Mouse (Mus musculus): ENCODE results near the gene Smok3c. TPM values are rescaled to one million over a fixed set of nuclear protein-coding genes. Genes with fewer than 3 reads are reported as not detected.
"Not testable (repeated sequence)": the region's sequence is repeated elsewhere in the genome, so short reads cannot be mapped to it uniquely, and the experiment has no call there.

Gene Smok3c
- total RNA-seq (2014; rRNA removed) = not detected in 2 replicates
- not detected in 2 replicates for polyA plus RNA-seq (2012; rRNA removed)

- whole genome bisulfite sequencing = no CpG with 5 or more reads among the region's 5 CpGs
- H3K9ac ChIP-seq (ENCODE audit: low read depth, low read length); H3K27me3 ChIP-seq (ENCODE audit: control insufficient read depth, insufficient read depth, low read length); H3K36me3 ChIP-seq (ENCODE audit: control insufficient read depth, insufficient read depth, low read length); DNase-seq (ENCODE audit: extremely low read depth, low read depth, low spot score); H3K4me1 ChIP-seq (ENCODE audit: control insufficient read depth, insufficient read depth, low read length); H3K79me2 ChIP-seq (ENCODE audit: control insufficient read depth, insufficient read depth, low read length); H3K27ac ChIP-seq (replicated peaks; ENCODE audit: insufficient read depth, low read depth, low read length); H3K4me3 ChIP-seq (ENCODE audit: insufficient read depth, low read depth, low read length): not testable (repeated sequence)
These were observed at the start of gene Smok3c for GRCm38 (mm10) chr5:138052894-138053293. Smok3c (plus strand) TSS chr5:138053194.

- Histone ChIP-seq H3K36me3 (ENCODE audit: control insufficient read depth, insufficient read depth, low read length) (no peaks in the 10 kb centered on the region), H3K27ac (replicated peaks; ENCODE audit: insufficient read depth, low read depth, low read length) (peak overlapping the region; percentile 99), H3K4me1 (ENCODE audit: control insufficient read depth, insufficient read depth, low read length) (peaks cover 26% of the 10 kb centered on the region), H3K4me3 (ENCODE audit: insufficient read depth, low read depth, low read length) (no peak overlapping the region), H3K79me2 (ENCODE audit: control insufficient read depth, insufficient read depth, low read length) (no peaks in the 10 kb centered on the region), H3K27me3 (ENCODE audit: control insufficient read depth, insufficient read depth, low read length) (no peaks in the 10 kb centered on the region), H3K9ac (ENCODE audit: low read depth, low read length) (peak overlapping the region; percentile 68)
- peak; percentile 93 for DNase-seq (ENCODE audit: extremely low read depth, low read depth, low spot score)
- TF ChIP-seq CTCF (IDR thresholded peaks at IDR 0.05; ENCODE audit: low read depth, low read length) (no peak), POLR2A (IDR thresholded peaks at IDR 0.05; ENCODE audit: extremely low read depth, insufficient read depth, low read length) (no peak)
- 26% methylated on average over 5 of the region's 5 CpGs for WGBS
These were observed 43.6 kb upstream of the Smok3c start for GRCm38 (mm10) chr5:138009437-138009836.

- Histone ChIP-seq H3K27me3 (ENCODE audit: control insufficient read depth, insufficient read depth, low read length) (no peaks in the 10 kb centered on the region), H3K4me3 (ENCODE audit: insufficient read depth, low read depth, low read length) (no peak overlapping the region), H3K27ac (replicated peaks; ENCODE audit: insufficient read depth, low read depth, low read length) (peak overlapping the region; percentile 88), H3K9ac (ENCODE audit: low read depth, low read length) (peak overlapping the region; percentile 25), H3K79me2 (ENCODE audit: control insufficient read depth, insufficient read depth, low read length) (no peaks in the 10 kb centered on the region), H3K4me1 (ENCODE audit: control insufficient read depth, insufficient read depth, low read length) (peaks cover 25% of the 10 kb centered on the region), H3K36me3 (ENCODE audit: control insufficient read depth, insufficient read depth, low read length) (no peaks in the 10 kb centered on the region)
- 30% methylated on average over 5 of the region's 5 CpGs for WGBS
- DNase-seq (ENCODE audit: extremely low read depth, low read depth, low spot score) = peak; percentile 97
- TF ChIP-seq POLR2A (IDR thresholded peaks at IDR 0.05; ENCODE audit: extremely low read depth, insufficient read depth, low read length) (no peak), CTCF (IDR thresholded peaks at IDR 0.05; ENCODE audit: low read depth, low read length) (no peak)
These were observed 40.6 kb upstream of the Smok3c start for GRCm38 (mm10) chr5:138012382-138012781.

GRCm38 (mm10) chr5:138016530-138016929 is 36.5 kb upstream of the Smok3c start:
- Histone ChIP-seq H3K79me2 (ENCODE audit: control insufficient read depth, insufficient read depth, low read length) (no peaks in the 10 kb centered on the region), H3K4me1 (ENCODE audit: control insufficient read depth, insufficient read depth, low read length) (peaks cover 11% of the 10 kb centered on the region), H3K4me3 (ENCODE audit: insufficient read depth, low read depth, low read length) (no peak overlapping the region), H3K9ac (ENCODE audit: low read depth, low read length) (no peak overlapping the region), H3K36me3 (ENCODE audit: control insufficient read depth, insufficient read depth, low read length) (no peaks in the 10 kb centered on the region), H3K27me3 (ENCODE audit: control insufficient read depth, insufficient read depth, low read length) (no peaks in the 10 kb centered on the region), H3K27ac (replicated peaks; ENCODE audit: insufficient read depth, low read depth, low read length) (no peak overlapping the region)
- 93% methylated on average over 2 of the region's 2 CpGs for WGBS
- no peak for DNase-seq (ENCODE audit: extremely low read depth, low read depth, low spot score)
- TF ChIP-seq CTCF (IDR thresholded peaks at IDR 0.05; ENCODE audit: low read depth, low read length) = no peak
- TF ChIP-seq POLR2A (IDR thresholded peaks at IDR 0.05; ENCODE audit: extremely low read depth, insufficient read depth, low read length) = no peak

GRCm38 (mm10) chr5:138016997-138017396 is 36.0 kb upstream of the Smok3c start:
- Histone ChIP-seq H3K27ac (replicated peaks; ENCODE audit: insufficient read depth, low read depth, low read length) (no peak overlapping the region), H3K79me2 (ENCODE audit: control insufficient read depth, insufficient read depth, low read length) (no peaks in the 10 kb centered on the region), H3K4me1 (ENCODE audit: control insufficient read depth, insufficient read depth, low read length) (peaks cover 10% of the 10 kb centered on the region), H3K36me3 (ENCODE audit: control insufficient read depth, insufficient read depth, low read length) (no peaks in the 10 kb centered on the region), H3K9ac (ENCODE audit: low read depth, low read length) (no peak overlapping the region), H3K4me3 (ENCODE audit: insufficient read depth, low read depth, low read length) (no peak overlapping the region), H3K27me3 (ENCODE audit: control insufficient read depth, insufficient read depth, low read length) (no peaks in the 10 kb centered on the region)
- no peak for DNase-seq (ENCODE audit: extremely low read depth, low read depth, low spot score)
- TF ChIP-seq CTCF (IDR thresholded peaks at IDR 0.05; ENCODE audit: low read depth, low read length) = no peak

GRCm38 (mm10) chr5:138019577-138019976 is 33.4 kb upstream of the Smok3c start:
- H3K79me2 ChIP-seq (ENCODE audit: control insufficient read depth, insufficient read depth, low read length); H3K4me1 ChIP-seq (ENCODE audit: control insufficient read depth, insufficient read depth, low read length); H3K36me3 ChIP-seq (ENCODE audit: control insufficient read depth, insufficient read depth, low read length); H3K27me3 ChIP-seq (ENCODE audit: control insufficient read depth, insufficient read depth, low read length); H3K9ac ChIP-seq (ENCODE audit: low read depth, low read length); H3K4me3 ChIP-seq (ENCODE audit: insufficient read depth, low read depth, low read length): not testable (repeated sequence)
- 40% methylated on average over 4 of the region's 4 CpGs for WGBS
- H3K27ac ChIP-seq (replicated peaks; ENCODE audit: insufficient read depth, low read depth, low read length) = peak overlapping the region; percentile 75
- DNase-seq (ENCODE audit: extremely low read depth, low read depth, low spot score) = peak; percentile 89

- not testable (repeated sequence) for H3K9ac ChIP-seq (ENCODE audit: low read depth, low read length); H3K79me2 ChIP-seq (ENCODE audit: control insufficient read depth, insufficient read depth, low read length); H3K4me1 ChIP-seq (ENCODE audit: control insufficient read depth, insufficient read depth, low read length); H3K36me3 ChIP-seq (ENCODE audit: control insufficient read depth, insufficient read depth, low read length); H3K27me3 ChIP-seq (ENCODE audit: control insufficient read depth, insufficient read depth, low read length); DNase-seq (ENCODE audit: extremely low read depth, low read depth, low spot score); H3K4me3 ChIP-seq (ENCODE audit: insufficient read depth, low read depth, low read length)
- H3K27ac ChIP-seq (replicated peaks; ENCODE audit: insufficient read depth, low read depth, low read length) = peak within 1 kb of the TSS; percentile 75; the same call in 1 of the 2 replicates
- 96% methylated on average over 4 of the region's 7 CpGs for WGBS
These were observed 32.0 kb upstream of the Smok3c start, which contains the start of the genes Smok3a and Smok3b for GRCm38 (mm10) chr5:138020961-138021479. Smok3a (plus strand) TSS chr5:138021261. Smok3b (plus strand) TSS chr5:138021429.

Data from liver, adult 2 months (tissue).